Mouse (Mus musculus) hindbrain, embryonic 16.5 days (tissue): Measurements from ENCODE around the gene Stoml2. TPM values are rescaled to one million over a fixed set of nuclear protein-coding genes. Genes with fewer than 3 reads are reported as not detected.
A peak's percentile ranks its signal among the peaks of the same experiment; 100 is the strongest.
"Not testable (repeated sequence)": the region's sequence is repeated elsewhere in the genome, so short reads cannot be mapped to it uniquely, and the experiment has no call there.

Experiments
- ATAC-seq: fragments of 200-750 bp; cut with Nextera tagmentation; 2 replicates; pipeline ENCODE4 v1.8.0; 2017; ENCODE audit warnings: moderate TSS enrichment, moderate library complexity
- H3K27ac ChIP-seq: fragments of 300-500 bp; sonication (generic); 2 replicates; pipeline ENCODE4 v1.5.1; 2014; ENCODE audit warnings: low read depth, mild to moderate bottlenecking, control low read depth, low read length, moderate library complexity
- H3K27me3 ChIP-seq: fragments of 300-500 bp; sonication (generic); replicated peaks from 2 replicates; pipeline ENCODE4 v1.6.1; 2014; ENCODE audit warnings: low read length; ENCODE audit not compliant: control insufficient read depth, insufficient read depth
- H3K36me3 ChIP-seq: fragments of 300-500 bp; sonication (generic); 2 replicates; pipeline ENCODE4 v1.6.1; 2014; ENCODE audit warnings: mild to moderate bottlenecking, low read length, moderate library complexity, mixed read lengths; ENCODE audit not compliant: control insufficient read depth, insufficient read depth
- H3K4me1 ChIP-seq: fragments of 300-500 bp; sonication (generic); 2 replicates; pipeline ENCODE4 v1.6.1; 2014; ENCODE audit warnings: low read depth, low read length; ENCODE audit not compliant: control insufficient read depth, insufficient read depth
- H3K4me2 ChIP-seq: fragments of 300-500 bp; sonication (generic); 2 replicates; pipeline ENCODE4 v1.6.1; 2014; ENCODE audit warnings: mild to moderate bottlenecking, low read length, control low read depth, moderate library complexity
- H3K4me3 ChIP-seq: fragments of 300-500 bp; sonication (generic); 2 replicates; pipeline ENCODE4 v1.5.1; 2014; ENCODE audit warnings: mild to moderate bottlenecking, low read length, control low read depth, moderate library complexity
- H3K9ac ChIP-seq: fragments of 300-500 bp; sonication (generic); 2 replicates; pipeline ENCODE4 v1.6.1; 2014; ENCODE audit warnings: low read depth, mild to moderate bottlenecking, control low read depth, low read length, moderate library complexity
- H3K9me3 ChIP-seq: fragments of 300-500 bp; sonication (generic); 2 replicates; pipeline ENCODE4 v1.6.1; 2014; ENCODE audit warnings: mild to moderate bottlenecking, low read length, moderate library complexity; ENCODE audit not compliant: control insufficient read depth
- WGBS: fragments of 180-500 bp; shearing (Covaris S2); extraction: QIAGEN DNeasy Blood & Tissue Kit; methylation state at CpG from one replicate; pipeline ENCODE4 v1.1.7; 2014; 5-methylcytosine and 5-hydroxymethylcytosine counted together
- polyA plus RNA-seq: library from polyadenylated mRNA; unstranded; fragments of >200 nt; fragmentation: Nextera tagmentation; extraction: Ambion mirVana; gene quantifications from 2 replicates; pipeline ENCODE4 v1.2.1, GENCODE M21; 2015

Gene Stoml2
- polyA plus RNA-seq, 1 experiment from 2014 or later, result 261 TPM

GRCm38 (mm10) chr4:42999451-43000140 lies 31.9 kb downstream of the Stoml2 start:
- H3K27ac ChIP-seq, result peak overlapping the region; percentile 98
- H3K4me2 ChIP-seq, result peak overlapping the region; percentile 82
- peaks cover 5% of the 10 kb centered on the region for H3K36me3 ChIP-seq
- H3K27me3 ChIP-seq, result no peaks in the 10 kb centered on the region
- peak overlapping the region; percentile 86 for H3K4me3 ChIP-seq
- H3K9ac ChIP-seq, result peak overlapping the region; percentile 94
- WGBS, result under 1% methylated on average over 44 of the region's 51 CpGs
- no peaks in the 10 kb centered on the region for H3K9me3 ChIP-seq
- ATAC-seq, result peak; percentile 70
- peaks cover 20% of the 10 kb centered on the region for H3K4me1 ChIP-seq

- H3K27ac ChIP-seq, result no peak overlapping the region
- H3K4me2 ChIP-seq, result peak overlapping the region; percentile 82
- no peak overlapping the region for H3K9ac ChIP-seq
- peaks cover 18% of the 10 kb centered on the region for H3K36me3 ChIP-seq
- no peak for ATAC-seq
- H3K27me3 ChIP-seq, result no peaks in the 10 kb centered on the region
- peak overlapping the region; percentile 86 for H3K4me3 ChIP-seq
- WGBS, result 76% methylated on average over 2 of the region's 2 CpGs
- H3K9me3 ChIP-seq, result no peaks in the 10 kb centered on the region
- H3K4me1 ChIP-seq, result peaks cover 20% of the 10 kb centered on the region
Measured at GRCm38 (mm10) chr4:42998022-42998421, 33.5 kb downstream of the Stoml2 start.

GRCm38 (mm10) chr4:42988296-42988695 lies 43.2 kb downstream of the Stoml2 start:
- no peak overlapping the region for H3K4me3 ChIP-seq
- H3K4me2 ChIP-seq, result no peak overlapping the region
- 89% methylated on average over 1 of the region's 1 CpGs for WGBS
- H3K9ac ChIP-seq, result no peak overlapping the region
- H3K27ac ChIP-seq, result no peak overlapping the region
- no peak for ATAC-seq
- no peaks in the 10 kb centered on the region for H3K9me3 ChIP-seq
- H3K27me3 ChIP-seq, result no peaks in the 10 kb centered on the region
- no peaks in the 10 kb centered on the region for H3K4me1 ChIP-seq
- peaks cover 65% of the 10 kb centered on the region for H3K36me3 ChIP-seq

GRCm38 (mm10) chr4:42980467-42980866 lies 51.0 kb downstream of the Stoml2 start:
- not testable (repeated sequence) for H3K4me2 ChIP-seq, H3K4me3 ChIP-seq, H3K4me1 ChIP-seq, H3K27ac ChIP-seq, H3K9me3 ChIP-seq, H3K27me3 ChIP-seq, H3K9ac ChIP-seq
- ATAC-seq, result peak; percentile 24; the same call in 1 of the 2 replicates
- peaks cover 33% of the 10 kb centered on the region for H3K36me3 ChIP-seq
- 93% methylated on average over 7 of the region's 8 CpGs for WGBS

- no peaks in the 10 kb centered on the region for H3K9me3 ChIP-seq
- 94% methylated on average over 4 of the region's 4 CpGs for WGBS
- no peak overlapping the region for H3K4me2 ChIP-seq
- peaks cover 19% of the 10 kb centered on the region for H3K36me3 ChIP-seq
- no peak overlapping the region for H3K9ac ChIP-seq
- no peaks in the 10 kb centered on the region for H3K4me1 ChIP-seq
- no peak overlapping the region for H3K27ac ChIP-seq
- ATAC-seq, result no peak
- no peak overlapping the region for H3K4me3 ChIP-seq
- no peaks in the 10 kb centered on the region for H3K27me3 ChIP-seq
Measured at GRCm38 (mm10) chr4:42978062-42978461, 53.4 kb downstream of the Stoml2 start.

Other genes starting within 250 kb of the Stoml2 start
- 0.07 and 0.10 TPM in 2 replicates for gene Fam205a1, start 177.8 kb downstream of the Stoml2 start, polyA plus RNA-seq
- 0.65 and 0.66 TPM in 2 replicates for gene Gm12394, start 174.9 kb downstream of the Stoml2 start, polyA plus RNA-seq
- 1.9 and 2.0 TPM in 2 replicates for gene Fam205c, start 157.5 kb downstream of the Stoml2 start, polyA plus RNA-seq
- gene Phf24, start 115.0 kb downstream of the Stoml2 start, polyA plus RNA-seq, result 44.5 and 45.7 TPM in 2 replicates
- gene Dnajb5, start 81.9 kb downstream of the Stoml2 start, polyA plus RNA-seq, result 44.9 and 45.7 TPM in 2 replicates
- gene 1700022I11Rik, start 62.1 kb downstream of the Stoml2 start, polyA plus RNA-seq, result 0.44 and 1.3 TPM in 2 replicates
- gene Vcp, start 31.2 kb downstream of the Stoml2 start, polyA plus RNA-seq, result 478 and 502 TPM in 2 replicates
- gene Fancg, start 21.2 kb downstream of the Stoml2 start, polyA plus RNA-seq, result 22.7 and 25.8 TPM in 2 replicates
- 28.5 and 30.8 TPM in 2 replicates for gene Pigo, start 5.9 kb downstream of the Stoml2 start, polyA plus RNA-seq
- gene Fam214b, start 14.5 kb upstream of the Stoml2 start, polyA plus RNA-seq, result 32.3 and 36.3 TPM in 2 replicates
- gene Unc13b, start 27.2 kb upstream of the Stoml2 start, polyA plus RNA-seq, result 13.0 and 16.5 TPM in 2 replicates
- gene Atp8b5, start 235.4 kb upstream of the Stoml2 start, polyA plus RNA-seq, result 0.60 and 1.2 TPM in 2 replicates